Mouse (Mus musculus): ENCODE data around the gene Vmn1r132.
"Not testable (repeated sequence)": the region's sequence is repeated elsewhere in the genome, so short reads cannot be mapped to it uniquely, and the experiment has no call there.

The Vmn1r132 gene

DNA sequence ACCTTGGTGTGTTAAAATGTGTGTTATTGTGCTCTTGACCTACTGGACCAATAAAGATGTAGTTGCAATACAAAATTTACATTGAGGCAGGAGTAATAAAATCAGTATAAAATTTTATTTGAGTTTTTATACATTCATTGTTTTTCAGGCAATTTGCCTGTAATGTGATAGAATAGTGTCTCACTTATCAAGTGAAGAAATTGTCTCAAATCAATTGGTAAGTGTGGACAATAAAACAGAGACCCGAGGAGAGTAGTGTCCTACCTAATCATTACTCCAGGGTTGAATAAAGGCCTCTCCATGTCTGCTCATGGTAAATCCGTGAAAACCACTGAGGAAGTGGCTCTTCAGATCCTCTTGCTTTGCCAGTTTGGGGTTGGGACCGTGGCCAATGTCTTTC lies at the start of gene Vmn1r132:
TSS of gene Vmn1r132 (plus strand) at position 301 of the 400 bp plus-strand sequence.
- DNase-seq (ENCODE audit: low read depth in 2 of 2, low spot score in 2 of 2), result not testable (repeated sequence)

Data from CD8-positive naive resting alpha-beta T cell, adult 2 months (primary cell).